Mouse (Mus musculus): Measurements from ENCODE around the gene Prl3d2.
"Not testable (repeated sequence)": the region's sequence is repeated elsewhere in the genome, so short reads cannot be mapped to it uniquely, and the experiment has no call there.

The Prl3d2 gene

DNA sequence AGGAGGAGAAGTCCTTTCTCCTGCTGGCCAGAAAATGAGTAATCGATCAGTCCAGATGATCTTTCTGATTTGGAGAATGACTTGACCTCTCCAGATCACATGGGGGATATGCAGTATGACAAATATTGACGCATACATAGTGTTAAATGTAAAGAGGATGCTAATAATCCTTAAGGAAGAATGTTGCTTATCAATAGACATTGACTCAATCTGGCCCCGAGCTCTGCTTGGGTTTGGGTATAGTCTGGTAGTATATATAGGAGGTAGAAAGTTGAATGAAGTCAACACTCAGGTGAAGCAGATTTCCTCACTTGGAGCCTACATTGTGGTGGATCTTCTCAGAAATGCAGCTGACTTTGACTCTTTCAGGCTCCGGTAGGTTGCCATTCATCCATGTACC lies at the start of gene Prl3d2:
Prl3d2 (plus strand) TSS at position 301 of the 400 bp plus-strand sequence.
- not testable (repeated sequence) for DNase-seq (ENCODE audit: low read depth, low spot score)

DNA sequence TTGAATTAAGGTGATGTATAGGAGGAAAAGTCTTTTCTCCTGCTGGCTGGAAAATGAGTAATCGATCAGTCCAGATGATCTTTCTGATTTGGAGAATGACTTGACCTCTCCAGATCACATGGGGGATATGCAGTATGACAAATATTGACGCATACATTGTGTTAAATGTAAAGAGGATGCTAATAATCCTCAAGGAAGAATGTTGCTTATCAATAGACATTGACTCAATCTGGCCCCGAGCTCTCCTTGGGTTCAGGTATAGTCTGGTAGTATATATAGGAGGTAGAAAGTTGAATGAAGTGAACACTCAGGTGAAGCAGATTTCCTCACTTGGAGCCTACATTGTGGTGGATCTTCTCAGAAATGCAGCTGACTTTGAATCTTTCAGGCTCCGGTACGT lies 27.6 kb upstream of the Prl3d2 start, which contains the start of gene Prl3d1:
Prl3d1 (plus strand) TSS at position 301 of the 400 bp plus-strand sequence.
- not testable (repeated sequence) for DNase-seq (ENCODE audit: low read depth, low spot score)

DNA sequence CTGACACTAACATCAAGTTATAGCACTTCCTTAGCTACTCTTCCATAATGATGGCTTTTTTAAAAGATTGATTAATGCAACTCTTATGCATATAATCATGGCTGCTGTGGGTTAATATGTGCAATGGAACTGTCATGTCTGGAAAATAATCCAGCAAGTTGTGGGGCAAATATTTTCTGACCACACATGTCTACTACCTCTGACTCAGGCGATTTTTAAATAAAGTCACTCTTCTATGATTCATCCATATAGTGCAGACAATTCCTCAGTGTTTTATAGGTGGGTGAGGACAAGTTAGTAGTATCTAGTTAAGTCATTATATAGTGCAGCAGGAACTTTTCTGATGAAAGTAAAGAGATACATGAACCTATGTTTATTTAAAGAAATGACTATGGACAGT lies 26.8 kb downstream of the Prl3d2 start:
- no peak for DNase-seq (ENCODE audit: low read depth, low spot score)

DNA sequence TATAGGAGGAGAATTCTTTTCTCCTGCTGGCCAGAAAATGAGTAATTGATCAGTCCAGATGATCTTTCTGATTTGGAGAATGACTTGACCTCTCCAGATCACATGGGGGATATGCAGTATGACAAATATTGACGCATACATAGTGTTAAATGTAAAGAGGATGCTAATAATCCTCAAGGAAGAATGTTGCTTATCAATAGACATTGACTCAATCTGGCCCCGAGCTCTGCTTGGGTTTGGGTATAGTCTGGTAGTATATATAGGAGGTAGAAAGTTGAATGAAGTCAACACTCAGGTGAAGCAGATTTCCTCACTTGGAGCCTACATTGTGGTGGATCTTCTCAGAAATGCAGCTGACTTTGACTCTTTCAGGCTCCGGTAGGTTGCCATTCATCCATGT lies 35.0 kb downstream of the Prl3d2 start, which contains the start of gene Prl3d3:
Prl3d3 (plus strand) TSS at position 301 of the 400 bp plus-strand sequence.
- DNase-seq (ENCODE audit: low read depth, low spot score): not testable (repeated sequence)

All from brain, embryonic 18.5 days (tissue).